Mouse (Mus musculus) adrenal gland, postnatal 10 days (tissue): Measurements from ENCODE around the gene Lrsam1. TPM values are rescaled to one million over a fixed set of nuclear protein-coding genes. Genes with fewer than 3 reads are reported as not detected.

Experiments used
- DNase-seq: peaks from one replicate; pipeline ENCODE4 v3.0.0; 2021; ENCODE audit warnings: mixed read lengths
- total RNA-seq, 2 experiments: library from RNA; stranded (reverse); gene quantifications; 2 replicates each; pipeline ENCODE4 v1.2.3; 2021

Lrsam1 gene
- total RNA-seq, 2 experiments from 2014 or later = 14.6 to 23.7 TPM

DNA sequence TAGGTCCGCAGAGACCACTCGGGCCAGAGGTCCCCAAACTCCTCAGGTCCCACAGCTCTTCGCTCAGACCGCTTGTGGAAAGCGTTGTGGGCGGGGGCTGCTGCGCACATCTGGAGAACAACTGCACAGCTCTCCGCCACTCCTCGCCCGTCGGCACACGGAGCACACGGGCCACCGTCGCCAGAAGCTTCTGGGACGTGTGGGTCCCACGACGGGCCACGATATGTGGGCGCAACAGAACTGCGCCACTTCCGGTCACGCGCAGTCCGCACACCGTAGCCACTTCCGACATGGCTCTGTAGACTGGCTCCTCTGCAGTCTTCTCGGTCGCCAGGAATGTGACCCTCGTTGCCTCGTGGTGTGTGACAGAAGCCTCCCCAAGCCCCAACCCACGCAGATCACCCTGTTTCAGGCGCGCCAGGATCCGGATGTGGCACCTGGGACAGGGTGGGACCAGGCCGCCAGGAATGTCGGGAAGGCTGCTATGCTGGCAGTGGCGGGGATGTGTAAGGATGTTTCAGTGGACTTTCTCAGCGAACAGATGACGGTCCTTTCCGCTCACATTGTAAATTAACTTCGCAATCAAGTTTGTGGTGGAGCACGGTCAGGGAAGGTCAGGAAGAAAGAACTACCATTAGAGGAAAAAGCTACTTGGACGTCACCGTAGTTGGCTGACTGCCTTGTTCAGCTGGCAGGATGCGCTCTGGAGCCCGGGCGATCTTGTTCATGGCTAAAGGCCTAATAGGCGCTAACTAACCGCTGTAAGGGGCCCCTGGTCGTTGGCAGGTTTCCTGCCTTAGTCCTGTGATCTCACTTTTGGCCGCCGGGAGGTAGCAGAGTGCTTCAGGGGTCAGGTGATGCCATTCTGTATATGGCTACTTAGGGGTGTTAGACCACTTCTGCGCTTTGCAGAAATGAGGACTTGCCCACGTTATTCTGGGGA lies 5.5 kb upstream of the Lrsam1 start:
- DNase-seq = peak; percentile 90

DNA sequence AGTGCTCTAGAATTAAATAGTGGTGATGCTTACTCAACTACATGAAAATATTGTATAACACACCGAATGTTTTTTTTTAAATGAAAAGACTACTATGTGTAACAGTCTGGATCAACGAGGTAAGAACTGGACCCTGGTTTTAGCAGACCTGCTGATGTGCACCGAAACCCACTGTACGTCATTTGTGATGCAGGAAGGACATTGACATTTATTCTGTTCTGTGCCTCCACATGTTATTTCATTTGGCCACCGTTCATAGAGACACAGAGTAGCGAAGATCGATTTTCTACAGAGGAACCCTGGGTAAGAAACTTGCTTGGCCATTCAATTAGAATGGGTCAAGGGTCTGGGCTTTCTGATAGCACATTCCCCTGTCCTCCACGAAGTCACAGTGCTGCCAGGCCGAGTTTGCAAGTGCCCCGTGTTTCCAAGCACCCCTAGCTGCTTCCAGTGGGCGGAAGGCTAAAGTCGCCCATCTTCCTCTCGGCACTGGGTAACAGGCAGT lies 4.8 kb upstream of the Lrsam1 start:
- DNase-seq = no peak

DNA sequence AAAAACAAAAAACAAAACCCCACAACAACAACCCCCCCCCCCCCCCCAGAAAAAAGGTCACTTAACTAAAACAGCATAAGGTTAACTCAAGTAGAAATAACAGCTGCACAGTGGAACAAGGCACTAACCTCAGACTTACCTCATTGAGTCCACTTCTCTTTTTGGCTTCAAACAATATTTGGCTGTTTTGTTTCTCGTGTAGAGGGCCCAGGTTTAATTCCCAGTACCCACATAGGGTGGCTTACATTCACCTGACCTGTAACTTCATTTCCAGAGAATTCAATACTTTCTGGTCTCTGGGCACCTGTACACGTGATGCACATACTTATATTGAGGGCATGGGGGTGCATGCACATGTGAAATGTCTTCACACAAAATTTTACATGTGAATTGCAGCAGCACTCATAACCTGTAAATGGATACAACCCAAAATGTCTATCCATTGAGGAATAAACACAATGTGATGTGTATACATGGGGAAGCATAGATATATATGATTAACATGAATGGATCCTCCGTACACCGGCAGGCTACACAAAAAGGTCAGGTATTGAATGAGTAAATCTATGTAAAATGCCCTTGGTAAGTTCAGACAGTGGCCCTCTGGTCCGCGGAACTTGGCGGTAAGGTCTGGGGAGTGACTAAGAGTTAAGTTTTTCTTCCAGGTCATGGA lies 4.2 kb upstream of the Lrsam1 start:
- DNase-seq = no peak

- no peak for DNase-seq
These were observed 3.4 kb upstream of the Lrsam1 start for GRCm38 (mm10) chr2:32964659-32965457.

- no peak for DNase-seq
These were observed 2.6 kb upstream of the Lrsam1 start for GRCm38 (mm10) chr2:32963981-32964380.

DNA sequence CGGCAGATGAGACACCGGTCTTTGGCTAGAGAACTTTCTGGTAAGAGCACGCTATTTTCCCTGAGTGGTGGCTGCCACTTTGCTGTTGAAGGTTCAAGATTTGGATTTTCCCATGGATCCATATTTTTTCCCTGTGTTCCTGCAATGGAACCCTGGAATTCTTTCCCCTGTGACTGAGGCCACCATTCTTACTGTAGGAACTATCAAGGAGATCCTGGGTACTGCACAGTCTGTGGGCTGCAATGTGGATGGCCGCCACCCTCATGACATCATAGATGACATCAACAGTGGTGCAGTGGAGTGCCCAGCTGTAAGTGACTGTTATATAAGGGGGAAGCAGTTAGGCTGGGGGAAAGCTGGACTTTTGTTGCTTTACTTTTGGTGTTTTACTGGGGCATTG lies 2.1 kb upstream of the Lrsam1 start:
- no peak for DNase-seq

GRCm38 (mm10) chr2:32962875-32963220 lies 1.4 kb upstream of the Lrsam1 start:
- no peak for DNase-seq

GRCm38 (mm10) chr2:32962062-32962874 lies 854 bp upstream of the Lrsam1 start:
- DNase-seq = peak; percentile 53

- DNase-seq = no peak
These were observed 1.1 kb downstream of the Lrsam1 start for GRCm38 (mm10) chr2:32960273-32960672.

- no peak for DNase-seq
These were observed 4.1 kb downstream of the Lrsam1 start for GRCm38 (mm10) chr2:32957344-32957743.

DNA sequence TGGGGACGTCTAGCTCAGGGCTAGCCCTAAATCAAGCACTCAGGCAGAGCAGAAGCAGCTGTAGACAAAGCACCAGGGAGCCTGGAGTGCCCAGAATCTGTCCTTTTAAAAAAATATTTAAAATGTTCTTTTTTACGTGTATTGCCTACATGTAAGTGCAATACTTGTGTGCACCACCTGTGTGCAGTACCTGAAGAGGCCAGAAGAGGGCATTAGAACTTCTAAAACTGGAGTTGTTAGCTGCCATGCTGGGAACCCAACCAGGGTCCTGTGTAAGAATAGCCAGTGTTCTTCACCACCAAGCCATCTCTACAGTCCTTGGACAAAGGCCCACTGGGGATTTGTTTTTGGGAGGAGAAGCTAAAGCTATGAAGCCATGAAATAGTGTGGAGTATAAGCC lies 6.8 kb downstream of the Lrsam1 start:
- no peak for DNase-seq

GRCm38 (mm10) chr2:32947454-32947853 lies 14.0 kb downstream of the Lrsam1 start:
- DNase-seq = no peak

GRCm38 (mm10) chr2:32940483-32940882 lies 20.9 kb downstream of the Lrsam1 start:
- DNase-seq = no peak

DNA sequence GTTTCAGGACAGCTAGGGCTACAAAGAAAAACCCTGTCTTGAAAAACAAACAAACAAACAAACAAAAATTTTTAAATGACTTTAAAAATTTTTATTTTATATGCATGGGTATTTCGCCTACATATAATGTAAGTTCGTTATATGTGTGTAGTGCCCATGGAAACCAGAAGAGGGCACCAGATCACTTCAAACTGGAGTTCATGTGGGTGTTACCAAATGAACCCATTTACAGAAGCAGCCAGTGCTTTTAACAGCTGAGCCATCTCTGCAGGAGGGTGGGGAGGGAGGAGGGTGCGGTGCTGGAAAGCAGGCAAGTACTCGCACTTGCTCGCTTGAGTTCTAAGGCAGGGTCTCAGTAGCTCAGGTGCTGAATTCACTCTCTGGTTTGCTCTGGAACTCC lies 22.0 kb downstream of the Lrsam1 start:
- DNase-seq = peak; percentile 50

GRCm38 (mm10) chr2:32938741-32939140 lies 22.7 kb downstream of the Lrsam1 start:
- DNase-seq = no peak

- DNase-seq = no peak
These were observed 29.7 kb downstream of the Lrsam1 start for GRCm38 (mm10) chr2:32931730-32932129.

DNA sequence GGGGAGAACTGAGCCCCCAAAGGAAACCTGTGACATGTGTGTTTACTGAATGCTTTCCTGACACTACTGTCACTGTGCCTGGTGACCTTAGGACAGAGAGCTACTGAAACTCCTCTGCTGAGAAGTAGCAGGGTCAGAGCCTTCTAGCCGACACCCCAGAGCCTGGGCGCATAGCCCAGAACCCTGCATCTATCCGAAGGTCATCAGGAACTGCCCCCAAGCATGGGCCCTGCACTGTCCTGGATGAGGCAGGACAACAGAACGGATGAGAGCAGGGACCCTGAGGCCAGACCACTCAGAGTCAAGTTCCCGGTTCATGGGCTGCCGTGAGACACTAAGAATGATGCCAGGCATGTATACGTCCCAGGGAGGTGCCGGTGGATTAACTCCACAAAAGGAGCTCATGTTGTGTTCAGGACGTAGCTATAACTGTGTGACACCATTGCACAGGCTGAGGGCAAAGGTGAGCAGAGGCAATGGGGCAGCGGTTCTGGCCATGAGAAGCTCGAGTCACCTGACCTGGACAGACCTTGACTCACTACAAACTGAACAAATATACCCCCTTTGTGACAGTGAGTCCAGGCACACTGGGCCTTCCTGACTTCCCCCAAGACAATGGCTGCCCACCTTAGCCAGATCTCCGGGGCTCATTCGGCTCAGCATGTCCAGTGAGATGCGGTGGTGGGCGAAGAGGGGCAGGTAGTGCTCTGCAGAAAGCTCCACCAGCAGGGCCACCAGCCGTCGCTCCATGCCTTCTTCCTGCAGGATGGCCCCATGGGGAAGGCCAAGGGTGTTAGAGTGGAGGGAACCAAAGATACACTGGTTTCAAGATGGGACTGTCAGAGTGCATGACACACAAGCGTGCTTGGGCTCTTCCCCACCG lies 32.2 kb downstream of the Lrsam1 start:
- no peak for DNase-seq

DNA sequence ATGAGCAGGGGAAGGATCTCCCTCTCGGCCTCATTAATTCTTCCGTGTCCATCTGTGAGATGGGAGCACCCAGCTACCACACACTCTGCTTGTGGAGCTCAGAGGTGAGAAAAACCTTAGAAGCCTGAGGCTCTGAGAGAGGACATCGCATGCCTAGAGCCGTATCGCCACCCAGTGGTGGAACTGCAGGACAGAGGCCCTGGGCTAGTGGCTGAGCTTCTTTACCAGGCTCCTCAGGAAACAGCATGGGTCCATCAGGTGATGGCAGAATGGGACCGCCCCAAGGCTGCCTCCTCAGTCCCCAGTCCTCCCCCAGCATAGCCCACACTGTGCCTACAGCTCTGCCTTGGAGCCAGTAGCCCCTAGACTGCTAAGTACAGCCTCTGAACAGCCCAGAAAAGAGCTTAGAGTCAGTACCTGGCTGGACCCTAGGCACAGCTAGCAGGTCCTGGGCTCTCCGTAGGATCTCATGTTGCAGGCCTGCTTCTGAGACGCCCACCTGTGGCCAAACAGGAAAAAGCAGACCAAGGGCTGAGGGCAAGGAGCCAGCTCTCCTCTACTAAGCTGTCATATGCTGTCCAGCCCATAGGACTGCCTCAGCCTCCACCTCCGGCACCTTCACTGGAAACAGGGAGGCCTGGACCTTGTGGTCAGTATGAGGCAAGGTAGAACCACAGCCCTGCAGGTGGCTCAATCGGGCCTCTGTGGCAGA lies 33.0 kb downstream of the Lrsam1 start:
- peak; percentile 85 for DNase-seq

DNA sequence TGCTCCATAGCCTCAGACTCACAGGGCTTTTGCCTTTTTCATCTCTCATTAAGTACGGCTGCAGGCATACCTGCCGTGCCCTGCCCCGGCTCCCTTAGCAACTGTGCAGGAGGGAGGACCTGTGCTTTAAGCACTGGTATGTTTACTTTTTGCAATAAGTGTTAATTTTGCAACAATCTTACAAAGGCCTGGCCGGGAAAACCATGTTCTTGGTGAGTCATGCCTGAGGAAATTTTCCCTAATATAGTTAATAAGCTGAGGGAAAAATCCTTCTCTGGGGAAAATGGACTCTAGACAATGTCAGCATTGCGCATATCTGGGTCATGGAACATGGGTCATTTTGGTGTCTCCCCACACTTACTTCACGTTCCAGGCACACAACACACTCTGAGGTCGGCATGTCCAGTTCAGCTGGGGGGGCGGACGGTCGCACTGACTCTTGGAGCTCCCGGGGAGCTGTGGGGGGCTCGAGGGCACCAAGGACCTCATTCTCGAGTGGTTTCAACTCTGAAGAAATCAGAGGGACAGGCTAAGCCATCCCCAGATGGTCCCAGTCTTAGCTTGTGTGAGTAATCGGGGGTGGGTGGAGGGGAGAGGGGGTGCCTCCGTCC lies 33.7 kb downstream of the Lrsam1 start:
- no peak for DNase-seq
